Mouse (Mus musculus): Measurements from ENCODE around the gene Ndufs5. TPM values are rescaled to one million over a fixed set of nuclear protein-coding genes. Genes with fewer than 3 reads are reported as not detected.

The Ndufs5 gene
- 304 and 312 TPM in 2 replicates for polyA plus RNA-seq (2015; fragmentation: Nextera tagmentation; extraction: Ambion mirVana)

DNA sequence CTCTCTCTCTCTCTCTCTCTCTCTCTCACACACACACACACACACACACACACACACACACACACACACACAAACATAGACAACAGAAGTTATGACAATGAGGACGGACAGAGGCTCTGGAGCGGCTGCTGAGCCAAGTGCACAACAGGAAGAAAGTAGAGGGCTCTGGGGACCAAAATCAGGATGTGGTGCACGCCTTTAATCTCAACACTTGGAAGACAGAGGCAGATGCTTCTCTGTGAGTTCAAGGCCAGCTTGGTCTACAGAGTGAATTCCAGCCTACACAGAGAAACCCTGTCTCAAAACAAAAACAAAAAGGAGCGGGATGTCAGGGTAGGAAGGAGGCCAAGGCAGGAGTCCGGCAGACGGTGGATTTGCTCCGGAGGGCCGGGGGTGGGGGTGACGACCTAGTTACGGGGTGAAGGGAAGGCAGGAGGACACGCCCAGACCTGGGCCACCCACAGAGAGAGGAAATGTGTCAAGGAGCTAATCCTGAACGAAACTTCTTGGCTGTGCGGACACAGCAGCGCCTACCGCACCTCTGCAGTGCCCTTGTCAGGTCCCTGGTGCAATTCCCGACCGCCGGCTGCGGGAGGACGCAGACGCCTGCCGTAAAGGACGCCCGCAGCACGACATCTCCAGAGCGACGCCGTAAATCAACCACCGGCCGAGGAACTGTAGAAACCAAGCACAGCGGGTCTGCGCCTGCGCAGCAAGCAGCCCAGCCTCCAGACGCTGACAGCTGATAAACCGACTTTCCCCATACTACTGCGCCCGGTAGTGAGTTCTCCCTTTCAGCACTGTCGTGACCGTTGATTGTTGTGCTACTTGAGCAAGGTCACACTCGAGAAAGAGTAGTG lies at the start of gene Ndufs5:
Ndufs5 (minus strand) TSS at position 629 of the 860 bp plus-strand sequence.
- Histone ChIP-seq H3K4me3 (replicated peaks) (peak within 1 kb of the TSS; percentile 70), H3K9me3 (no peaks in the 10 kb centered on the region), H3K9ac (peak within 1 kb of the TSS; percentile 81), H3K4me1 (replicated peaks) (no peaks in the 10 kb centered on the region), H3K27me3 (replicated peaks) (no peaks in the 10 kb centered on the region), H3K36me3 (0 out of 2 replicates have a peak, but pooled peaks cover 2% of the 10 kb centered on the region), H3K27ac (peak within 1 kb of the TSS; percentile 44; the same call in 1 of the 2 replicates), H3K4me2 (replicated peaks) (peak within 1 kb of the TSS; percentile 67)
- peak; percentile 100 for ATAC-seq
- WGBS = under 1% methylated on average over 40 of the region's 40 CpGs

DNA sequence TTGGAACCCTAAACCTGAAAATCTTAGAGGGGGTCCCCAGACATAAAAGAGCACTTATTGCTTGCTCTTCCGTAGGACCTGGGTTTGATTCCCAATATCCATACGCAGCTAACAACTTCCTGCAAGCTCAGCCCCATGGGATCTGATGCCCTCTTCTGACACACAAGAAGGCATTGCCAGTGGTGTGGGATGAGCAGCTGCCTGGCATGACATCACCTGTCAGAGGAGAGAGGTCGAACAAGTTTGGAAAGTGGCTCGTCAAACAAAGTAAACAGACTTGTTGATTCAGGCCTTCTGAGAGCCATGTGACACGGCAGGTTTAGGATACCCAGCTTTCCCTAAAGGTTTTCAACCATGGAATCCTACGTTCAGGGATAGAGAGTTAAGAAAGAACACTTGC lies 47.1 kb upstream of the Ndufs5 start:
- no peak overlapping the region for H3K27ac ChIP-seq
- no peak for ATAC-seq
- H3K9me3 ChIP-seq = no peaks in the 10 kb centered on the region
- no peak overlapping the region for H3K4me2 ChIP-seq (replicated peaks)
- no peak overlapping the region for H3K4me3 ChIP-seq (replicated peaks)
- WGBS = 61% methylated on average over 6 of the region's 6 CpGs
- no peak overlapping the region for H3K9ac ChIP-seq
- H3K4me1 ChIP-seq (replicated peaks) = no peaks in the 10 kb centered on the region
- no peaks in the 10 kb centered on the region for H3K27me3 ChIP-seq (replicated peaks)
- no peaks in the 10 kb centered on the region for H3K36me3 ChIP-seq

DNA sequence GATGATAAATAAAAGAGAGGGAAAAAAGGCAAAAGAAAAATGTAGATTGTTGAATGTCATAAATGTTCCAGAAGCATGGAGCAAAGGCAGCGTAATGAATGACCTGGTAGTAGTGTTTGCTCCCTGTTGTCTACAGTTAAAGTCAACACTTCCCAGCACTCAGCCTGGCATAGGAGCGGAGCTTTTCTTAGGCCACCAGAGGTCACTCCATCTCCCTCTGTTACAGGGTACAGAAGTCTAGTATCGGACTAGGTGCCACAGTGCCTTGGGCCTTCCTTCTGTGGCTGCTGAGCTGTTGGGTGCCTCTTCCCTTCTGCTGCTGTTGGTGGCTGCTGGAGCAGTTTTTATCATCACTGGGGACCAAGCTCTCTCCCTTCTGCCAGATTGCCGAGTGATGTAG lies 40.3 kb upstream of the Ndufs5 start:
- Histone ChIP-seq H3K27ac (no peak overlapping the region), H3K4me2 (replicated peaks) (no peak overlapping the region), H3K9ac (no peak overlapping the region), H3K9me3 (no peaks in the 10 kb centered on the region), H3K27me3 (replicated peaks) (no peaks in the 10 kb centered on the region), H3K4me3 (replicated peaks) (no peak overlapping the region), H3K4me1 (replicated peaks) (no peaks in the 10 kb centered on the region), H3K36me3 (no peaks in the 10 kb centered on the region)
- 48% methylated on average over 4 of the region's 4 CpGs for WGBS
- no peak for ATAC-seq

DNA sequence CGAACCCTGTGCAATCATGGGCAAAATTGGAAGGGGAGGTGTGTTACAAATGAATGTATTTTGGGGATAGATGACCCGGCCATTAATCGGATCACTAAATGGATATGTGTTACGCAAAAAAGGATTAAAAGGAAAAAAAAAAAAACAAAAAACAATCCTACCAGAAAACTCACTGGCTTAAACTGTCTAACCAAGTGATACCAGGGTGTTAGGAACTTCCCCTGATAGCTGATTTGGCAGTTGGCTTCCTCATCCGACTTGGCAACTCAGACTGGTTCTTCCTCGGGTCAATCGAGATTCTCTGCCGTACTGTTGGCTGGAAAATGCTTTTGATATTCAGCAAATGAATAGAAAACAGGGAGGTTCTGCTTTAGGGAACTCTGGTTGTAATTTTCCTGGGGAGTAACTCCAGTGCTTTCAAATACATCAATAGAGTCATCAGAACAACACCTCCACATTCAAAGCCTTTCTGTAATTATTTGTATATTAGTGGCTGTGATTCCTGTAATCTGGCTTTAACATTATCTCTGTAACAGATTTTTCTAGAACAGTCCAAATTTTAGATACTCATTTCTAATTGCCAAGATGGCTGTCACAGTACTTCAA lies 32.8 kb upstream of the Ndufs5 start:
- Histone ChIP-seq H3K4me1 (replicated peaks) (peaks cover 7% of the 10 kb centered on the region; the same call in 1 of the 2 replicates), H3K4me2 (replicated peaks) (peak overlapping the region; percentile 75), H3K4me3 (replicated peaks) (peak overlapping the region; percentile 98), H3K9ac (peak overlapping the region; percentile 88; the same call in 1 of the 2 replicates), H3K9me3 (no peaks in the 10 kb centered on the region), H3K27ac (no peak overlapping the region; the same call in 1 of the 2 replicates), H3K27me3 (replicated peaks) (no peaks in the 10 kb centered on the region), H3K36me3 (no peaks in the 10 kb centered on the region)
- under 1% methylated on average over 8 of the region's 8 CpGs for WGBS
- no peak for ATAC-seq

DNA sequence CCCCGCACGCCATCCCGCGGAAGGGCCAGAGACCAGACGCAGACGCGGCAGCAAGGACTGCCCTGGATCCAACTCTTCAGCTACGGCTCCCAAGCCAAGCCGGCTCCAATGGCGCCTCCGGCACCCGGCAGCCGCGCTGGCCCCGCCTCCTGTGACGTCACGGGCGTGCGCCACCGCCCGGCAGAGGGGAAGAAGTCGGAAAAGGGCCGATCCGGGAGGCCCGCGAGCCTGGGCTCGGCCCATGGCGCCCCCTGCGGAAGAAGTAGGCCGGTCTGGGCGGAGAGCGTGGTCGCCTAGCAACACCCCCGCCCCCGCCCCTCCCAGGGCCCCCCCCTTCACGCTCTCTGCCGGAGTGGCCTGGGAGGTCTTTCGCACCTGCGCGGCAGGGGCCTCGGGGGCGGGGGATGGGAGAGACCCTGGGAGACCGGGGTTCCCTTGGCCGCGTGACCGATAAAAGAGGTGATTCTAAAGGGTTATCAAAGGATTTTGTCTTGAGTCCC lies 32.2 kb upstream of the Ndufs5 start, which contains the start of gene Akirin1:
Akirin1 (minus strand) TSS at position 194 of the 500 bp plus-strand sequence.
- WGBS = under 1% methylated on average over 44 of the region's 46 CpGs
- peak within 1 kb of the TSS; percentile 98 for H3K4me3 ChIP-seq (replicated peaks)
- peak within 1 kb of the TSS; percentile 86 for H3K27ac ChIP-seq
- H3K4me1 ChIP-seq (replicated peaks) = peaks cover 7% of the 10 kb centered on the region; the same call in 1 of the 2 replicates
- peak within 1 kb of the TSS; percentile 88 for H3K9ac ChIP-seq
- peak within 1 kb of the TSS; percentile 83 for H3K4me2 ChIP-seq (replicated peaks)
- ATAC-seq = peak; percentile 99
- no peaks in the 10 kb centered on the region for H3K9me3 ChIP-seq
- no peaks in the 10 kb centered on the region for H3K36me3 ChIP-seq
- H3K27me3 ChIP-seq (replicated peaks) = no peaks in the 10 kb centered on the region

DNA sequence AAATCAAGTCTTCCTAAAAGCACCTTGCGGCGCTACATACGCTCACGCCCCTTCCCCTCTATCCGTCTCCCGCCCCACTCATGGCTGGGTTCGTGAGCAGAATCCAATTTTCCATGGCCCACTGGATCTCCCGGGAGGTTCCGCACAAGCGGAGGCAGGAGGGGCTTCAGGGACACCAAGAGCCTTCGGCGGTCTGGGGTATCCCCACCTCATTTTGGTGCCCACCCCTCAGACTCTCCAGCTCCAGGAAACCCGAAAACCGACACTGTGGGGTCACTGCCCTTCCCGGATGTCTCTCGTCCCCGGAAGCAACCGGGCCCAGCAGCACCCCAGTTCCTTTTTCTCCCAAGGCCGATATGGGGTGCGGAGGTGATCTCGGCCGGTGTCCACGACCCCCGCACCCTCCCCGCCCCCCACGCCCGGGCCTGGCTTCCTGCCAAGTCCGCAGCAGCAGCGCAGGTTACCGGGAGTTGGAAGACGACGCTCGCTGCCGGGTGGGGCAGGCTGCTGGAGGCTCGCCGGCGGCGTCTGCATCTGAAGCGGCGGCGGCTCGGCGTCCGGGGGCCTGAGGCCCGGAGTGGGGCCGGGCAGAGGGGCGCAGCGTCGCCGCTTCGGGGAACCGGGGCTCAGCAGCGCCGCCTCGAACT lies 31.6 kb upstream of the Ndufs5 start:
- WGBS = under 1% methylated on average over 55 of the region's 55 CpGs
- Histone ChIP-seq H3K9me3 (no peaks in the 10 kb centered on the region), H3K4me3 (replicated peaks) (peak overlapping the region; percentile 98), H3K27ac (peak overlapping the region; percentile 86), H3K36me3 (no peaks in the 10 kb centered on the region), H3K4me1 (replicated peaks) (peaks cover 7% of the 10 kb centered on the region; the same call in 1 of the 2 replicates), H3K27me3 (replicated peaks) (no peaks in the 10 kb centered on the region), H3K9ac (peak overlapping the region; percentile 88), H3K4me2 (replicated peaks) (peak overlapping the region; percentile 83)
- ATAC-seq = peak; percentile 86

DNA sequence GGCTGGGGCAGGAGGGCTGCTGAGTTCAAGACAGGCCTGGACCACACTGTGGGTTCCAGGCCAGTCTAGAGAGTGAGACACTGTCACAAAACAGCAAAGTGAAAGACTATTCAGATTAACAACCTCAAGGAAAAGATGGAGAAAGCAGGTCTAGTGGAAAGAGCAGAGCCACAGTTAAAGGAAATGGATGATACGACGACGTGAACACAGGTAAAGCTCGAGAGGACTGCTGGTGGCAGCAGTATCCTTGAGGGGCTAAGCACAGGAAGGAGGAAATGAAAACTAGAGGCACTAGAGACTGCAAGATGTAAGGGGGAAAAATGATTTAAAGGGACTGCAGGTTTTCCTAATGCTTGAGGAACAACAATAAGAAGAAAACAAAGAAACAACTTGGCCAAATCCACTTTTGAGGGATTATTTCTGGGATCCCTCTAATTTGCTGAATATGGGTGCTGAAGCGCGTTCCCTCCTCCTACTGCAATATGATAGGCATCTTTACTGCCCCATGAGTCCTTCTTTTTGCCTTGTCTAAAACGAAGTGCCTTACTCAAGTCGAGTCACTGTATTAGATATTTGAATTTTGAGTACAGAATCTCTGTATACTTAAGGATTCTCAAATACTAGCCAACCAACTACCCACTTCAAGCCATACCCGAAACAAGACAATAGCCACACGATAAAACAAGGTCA lies 30.9 kb upstream of the Ndufs5 start:
- Histone ChIP-seq H3K36me3 (no peaks in the 10 kb centered on the region), H3K27ac (peak overlapping the region; percentile 86; the same call in 1 of the 2 replicates), H3K4me2 (replicated peaks) (peak overlapping the region; percentile 83), H3K4me1 (replicated peaks) (peaks cover 7% of the 10 kb centered on the region; the same call in 1 of the 2 replicates), H3K4me3 (replicated peaks) (peak overlapping the region; percentile 98), H3K9me3 (no peaks in the 10 kb centered on the region), H3K9ac (peak overlapping the region; percentile 88; the same call in 1 of the 2 replicates), H3K27me3 (replicated peaks) (no peaks in the 10 kb centered on the region)
- ATAC-seq = no peak
- 10% methylated on average over 10 of the region's 10 CpGs for WGBS

DNA sequence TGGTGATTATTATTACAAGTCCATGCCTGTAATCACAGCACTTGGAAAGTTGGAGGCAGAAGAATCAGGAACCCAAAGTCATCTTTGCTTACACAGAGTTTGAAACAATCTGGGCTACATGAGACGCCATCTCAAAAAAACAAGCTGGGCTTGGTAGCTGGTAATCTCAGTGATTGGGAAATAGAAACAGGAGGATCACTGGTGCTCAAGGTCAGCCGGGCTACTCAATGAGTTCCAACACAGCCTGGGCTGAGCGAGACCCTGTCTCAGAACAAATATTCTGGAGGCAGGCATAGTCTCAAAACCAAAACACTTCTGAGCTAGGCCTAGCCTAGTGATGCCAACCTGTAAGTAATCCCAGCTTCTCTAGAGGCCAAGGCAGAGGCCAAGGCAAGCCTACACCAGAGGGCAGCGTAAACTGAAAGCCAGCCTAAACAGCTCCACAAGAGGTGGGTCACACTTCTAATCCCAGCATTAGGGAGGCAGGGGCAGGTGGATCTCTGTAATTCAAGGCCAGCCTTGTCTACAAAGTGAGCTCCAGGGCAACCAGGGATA lies 27.3 kb upstream of the Ndufs5 start:
- H3K9ac ChIP-seq = no peak overlapping the region
- H3K4me3 ChIP-seq (replicated peaks) = no peak overlapping the region
- 90% methylated on average over 4 of the region's 4 CpGs for WGBS
- no peaks in the 10 kb centered on the region for H3K9me3 ChIP-seq
- ATAC-seq = no peak
- no peaks in the 10 kb centered on the region for H3K27me3 ChIP-seq (replicated peaks)
- peaks cover 10% of the 10 kb centered on the region for H3K36me3 ChIP-seq
- H3K4me2 ChIP-seq (replicated peaks) = no peak overlapping the region
- no peak overlapping the region for H3K27ac ChIP-seq
- H3K4me1 ChIP-seq (replicated peaks) = peaks cover 7% of the 10 kb centered on the region; the same call in 1 of the 2 replicates

DNA sequence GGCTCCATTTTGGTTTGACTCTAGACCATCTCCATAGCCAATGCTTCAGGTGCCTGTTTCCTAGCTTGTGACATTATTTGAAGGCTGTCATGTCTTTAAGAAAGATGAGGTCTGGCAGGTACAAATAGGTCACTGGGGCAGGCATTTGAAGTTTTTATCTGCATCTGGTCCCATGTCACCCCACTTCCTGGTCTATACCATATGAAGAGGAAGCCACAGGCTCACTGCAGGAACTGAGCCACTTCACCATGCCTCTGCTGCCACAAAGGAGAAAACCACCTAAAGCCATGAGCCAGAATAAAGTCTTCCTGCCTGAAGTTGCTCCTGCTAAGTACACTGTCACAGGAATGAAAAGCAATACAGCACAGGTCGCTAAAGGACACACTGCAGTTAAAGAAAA lies 24.9 kb upstream of the Ndufs5 start:
- H3K27me3 ChIP-seq (replicated peaks) = no peaks in the 10 kb centered on the region
- no peak overlapping the region for H3K4me2 ChIP-seq (replicated peaks)
- no peak overlapping the region for H3K27ac ChIP-seq
- H3K4me3 ChIP-seq (replicated peaks) = no peak overlapping the region
- no peaks in the 10 kb centered on the region for H3K4me1 ChIP-seq (replicated peaks)
- no peak overlapping the region for H3K9ac ChIP-seq
- no peaks in the 10 kb centered on the region for H3K9me3 ChIP-seq
- 81% methylated on average over 1 of the region's 1 CpGs for WGBS
- H3K36me3 ChIP-seq = peaks cover 19% of the 10 kb centered on the region
- no peak for ATAC-seq

DNA sequence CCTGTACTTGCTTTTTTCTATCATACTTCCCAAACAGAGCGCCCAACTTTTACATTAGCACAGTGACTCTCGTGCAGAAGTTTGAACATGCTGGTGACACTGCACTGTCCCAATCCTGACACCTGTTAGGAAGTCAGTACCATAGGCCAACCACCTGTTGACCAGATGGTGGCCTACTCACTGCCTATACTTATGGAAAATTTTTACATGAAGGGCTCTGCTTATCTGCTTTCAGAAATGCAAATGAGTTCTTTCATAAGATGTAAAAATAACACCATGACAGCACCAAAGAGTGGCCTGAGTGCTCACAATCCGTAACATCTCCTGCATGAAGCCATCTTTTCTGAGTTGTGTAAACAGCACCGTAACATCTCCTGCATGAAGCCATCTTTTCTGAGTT lies 20.7 kb upstream of the Ndufs5 start:
- no peaks in the 10 kb centered on the region for H3K4me1 ChIP-seq (replicated peaks)
- no peak overlapping the region for H3K4me2 ChIP-seq (replicated peaks)
- H3K27ac ChIP-seq = no peak overlapping the region
- no peak overlapping the region for H3K4me3 ChIP-seq (replicated peaks)
- no peaks in the 10 kb centered on the region for H3K9me3 ChIP-seq
- ATAC-seq = no peak
- H3K27me3 ChIP-seq (replicated peaks) = no peaks in the 10 kb centered on the region
- 92% methylated on average over 4 of the region's 4 CpGs for WGBS
- no peak overlapping the region for H3K9ac ChIP-seq
- H3K36me3 ChIP-seq = peaks cover 24% of the 10 kb centered on the region

DNA sequence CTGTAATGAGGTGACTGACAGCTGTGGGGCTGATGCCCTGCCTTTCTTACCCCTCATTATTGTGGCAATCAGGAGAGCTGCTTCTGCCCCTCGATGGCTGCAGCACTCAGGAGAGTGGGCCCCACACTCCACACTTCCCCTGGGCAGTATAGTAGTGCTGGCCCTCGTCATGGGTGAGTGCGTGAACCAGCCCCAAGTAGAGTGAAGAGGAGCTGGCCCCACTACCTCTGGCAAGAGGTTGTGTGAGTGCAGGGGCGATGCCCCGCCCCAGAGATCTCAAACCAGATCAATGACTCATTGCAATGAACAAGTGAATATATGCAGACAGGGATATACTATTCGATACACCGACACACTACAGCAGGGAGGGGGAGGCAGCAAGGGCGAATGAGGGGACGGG lies 15.5 kb upstream of the Ndufs5 start:
- Histone ChIP-seq H3K4me2 (replicated peaks) (no peak overlapping the region), H3K36me3 (peaks cover 20% of the 10 kb centered on the region), H3K9me3 (no peaks in the 10 kb centered on the region), H3K9ac (no peak overlapping the region), H3K4me1 (replicated peaks) (no peaks in the 10 kb centered on the region), H3K27me3 (replicated peaks) (no peaks in the 10 kb centered on the region), H3K27ac (no peak overlapping the region), H3K4me3 (replicated peaks) (no peak overlapping the region)
- 92% methylated on average over 9 of the region's 9 CpGs for WGBS
- ATAC-seq = no peak; the same call in 1 of the 2 replicates
